Mouse (Mus musculus) cerebellum, adult 2 months (tissue): ENCODE data around the gene Ugt1a8.

Experiments used
- CTCF ChIP-seq: fragments of 200-500 bp; IDR thresholded peaks from 2 replicates; pipeline ENCODE4 v1.5.1; 2011; ENCODE audit warnings: low read depth, mild to moderate bottlenecking, control low read depth, low read length, moderate library complexity, borderline replicate concordance; ENCODE audit not compliant: insufficient read depth
- POLR2A ChIP-seq: fragments of 200-500 bp; IDR thresholded peaks from 2 replicates; pipeline ENCODE4 v1.6.1; 2011; ENCODE audit warnings: low read length, control low read depth, borderline replicate concordance; ENCODE audit not compliant: insufficient read depth

DNA sequence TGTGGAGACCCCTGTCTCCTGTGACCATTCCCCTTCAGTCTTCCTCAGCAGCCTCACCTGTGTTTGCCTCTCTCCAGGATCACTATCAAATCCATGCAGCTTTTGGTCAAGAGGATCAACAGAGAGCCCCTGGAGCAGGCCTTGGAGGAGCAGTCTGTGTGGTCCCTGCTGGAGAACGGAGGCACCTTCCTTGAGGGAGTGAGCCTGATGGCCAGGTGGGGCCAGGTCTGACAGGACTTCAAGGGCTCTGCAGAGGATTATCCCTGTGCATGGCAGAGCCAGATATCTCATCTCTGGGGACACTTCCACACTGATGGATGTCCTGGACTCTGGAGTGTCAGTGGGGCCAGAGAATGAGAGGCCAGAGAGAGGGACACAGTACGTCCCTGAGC, 167.8 kb downstream of the Ugt1a8 start:
- TF ChIP-seq POLR2A, result no peak
- TF ChIP-seq CTCF, result no peak
